Mouse (Mus musculus) midbrain, embryonic 11.5 days (tissue): ENCODE measurements around the gene Gm48551. TPM values are rescaled to one million over a fixed set of nuclear protein-coding genes. Genes with fewer than 3 reads are reported as not detected.

Experiments used
- ATAC-seq: fragments of 200-750 bp; cut with Nextera tagmentation; 2 replicates; pipeline ENCODE4 v1.8.0; 2017; ENCODE audit warnings: moderate TSS enrichment, moderate library complexity; ENCODE audit not compliant: low FRiP score
- DNase-seq: peaks from one replicate; pipeline ENCODE4 v3.0.0; 2015; ENCODE audit warnings: low spot score; ENCODE audit errors: missing footprints
- H3K27ac ChIP-seq: fragments of 300-500 bp; sonication (generic); 2 replicates; pipeline ENCODE4 v1.5.1; 2014; ENCODE audit warnings: low read depth, low read length
- H3K27me3 ChIP-seq: fragments of 300-500 bp; sonication (generic); 2 replicates; pipeline ENCODE4 v1.6.1; 2014; ENCODE audit warnings: mild to moderate bottlenecking, low read length, moderate library complexity, mixed read lengths; ENCODE audit not compliant: control insufficient read depth, insufficient read depth
- H3K36me3 ChIP-seq: fragments of 300-500 bp; sonication (generic); 2 replicates; pipeline ENCODE4 v1.6.1; 2014; ENCODE audit warnings: mild to moderate bottlenecking, low read length, moderate library complexity, mixed read lengths; ENCODE audit not compliant: control insufficient read depth, insufficient read depth
- H3K4me1 ChIP-seq: fragments of 300-500 bp; sonication (generic); 2 replicates; pipeline ENCODE4 v1.6.1; 2014; ENCODE audit warnings: low read length; ENCODE audit not compliant: control insufficient read depth, insufficient read depth
- H3K4me2 ChIP-seq: fragments of 300-500 bp; sonication (generic); 2 replicates; pipeline ENCODE4 v1.6.1; 2014; ENCODE audit warnings: mild to moderate bottlenecking, moderate library complexity
- H3K4me3 ChIP-seq: fragments of 300-500 bp; sonication (generic); 2 replicates; pipeline ENCODE4 v1.5.1; 2014; ENCODE audit warnings: low read depth, low read length
- H3K9ac ChIP-seq: fragments of 300-500 bp; sonication (generic); 2 replicates; pipeline ENCODE4 v1.6.1; 2014; ENCODE audit warnings: low read length
- H3K9me3 ChIP-seq: fragments of 300-500 bp; sonication (generic); 2 replicates; pipeline ENCODE4 v1.6.1; 2016; ENCODE audit warnings: low read length; ENCODE audit not compliant: control insufficient read depth
- WGBS: fragments of 180-500 bp; shearing (Covaris S2); extraction: QIAGEN DNeasy Blood & Tissue Kit; methylation state at CpG from one replicate; pipeline ENCODE4 v1.1.7; 2014; 5-methylcytosine and 5-hydroxymethylcytosine counted together
- polyA plus RNA-seq: library from polyadenylated mRNA; unstranded; fragments of >200 nt; fragmentation: Nextera tagmentation; extraction: Ambion mirVana; gene quantifications from 2 replicates; pipeline ENCODE4 v1.2.1, GENCODE M21; 2014

Gm48551 gene
- polyA plus RNA-seq, 1 experiment from 2014 or later, result 2.9 TPM

GRCm38 (mm10) chr10:81404720-81405119 is 20.5 kb downstream of the Gm48551 start:
- no peak for ATAC-seq
- no peak overlapping the region for H3K9ac ChIP-seq
- no peak overlapping the region for H3K4me2 ChIP-seq
- H3K27me3 ChIP-seq, result peaks cover 45% of the 10 kb centered on the region
- peaks cover 56% of the 10 kb centered on the region for H3K4me1 ChIP-seq
- no peaks in the 10 kb centered on the region for H3K9me3 ChIP-seq
- WGBS, result 65% methylated on average over 18 of the region's 18 CpGs
- H3K27ac ChIP-seq, result no peak overlapping the region
- no peak overlapping the region for H3K4me3 ChIP-seq
- H3K36me3 ChIP-seq, result no peaks in the 10 kb centered on the region
- DNase-seq, result no peak

GRCm38 (mm10) chr10:81405588-81406201 is 21.4 kb downstream of the Gm48551 start:
- H3K4me1 ChIP-seq, result peaks cover 51% of the 10 kb centered on the region
- H3K27ac ChIP-seq, result no peak overlapping the region
- H3K36me3 ChIP-seq, result no peaks in the 10 kb centered on the region
- H3K9ac ChIP-seq, result no peak overlapping the region
- H3K9me3 ChIP-seq, result no peaks in the 10 kb centered on the region
- no peak overlapping the region for H3K4me3 ChIP-seq
- H3K4me2 ChIP-seq, result no peak overlapping the region
- peaks cover 41% of the 10 kb centered on the region for H3K27me3 ChIP-seq
- ATAC-seq (no peak), DNase-seq (no peak)
- WGBS, result 43% methylated on average over 13 of the region's 13 CpGs

GRCm38 (mm10) chr10:81406504-81407440 is 22.5 kb downstream of the Gm48551 start:
- no peaks in the 10 kb centered on the region for H3K36me3 ChIP-seq
- H3K9ac ChIP-seq, result peak overlapping the region; percentile 30; the same call in 1 of the 2 replicates
- H3K4me1 ChIP-seq, result peaks cover 44% of the 10 kb centered on the region
- peaks cover 40% of the 10 kb centered on the region for H3K27me3 ChIP-seq
- H3K4me3 ChIP-seq, result peak overlapping the region; percentile 13
- DNase-seq (no peak), ATAC-seq (no peak)
- peak overlapping the region; percentile 12; the same call in 1 of the 2 replicates for H3K4me2 ChIP-seq
- no peak overlapping the region for H3K27ac ChIP-seq
- WGBS, result 23% methylated on average over 24 of the region's 24 CpGs
- H3K9me3 ChIP-seq, result no peaks in the 10 kb centered on the region

GRCm38 (mm10) chr10:81407539-81408423 is 23.5 kb downstream of the Gm48551 start:
- no peaks in the 10 kb centered on the region for H3K9me3 ChIP-seq
- peak overlapping the region; percentile 2; the same call in 1 of the 2 replicates for H3K9ac ChIP-seq
- peaks cover 34% of the 10 kb centered on the region for H3K4me1 ChIP-seq
- 28% methylated on average over 31 of the region's 31 CpGs for WGBS
- H3K4me3 ChIP-seq, result peak overlapping the region; percentile 13
- ATAC-seq (no peak), DNase-seq (peak; percentile 88)
- peak overlapping the region; percentile 12; the same call in 1 of the 2 replicates for H3K4me2 ChIP-seq
- no peak overlapping the region for H3K27ac ChIP-seq
- H3K36me3 ChIP-seq, result no peaks in the 10 kb centered on the region
- H3K27me3 ChIP-seq, result peaks cover 40% of the 10 kb centered on the region

GRCm38 (mm10) chr10:81408424-81408729 is 24.1 kb downstream of the Gm48551 start:
- Histone ChIP-seq H3K36me3 (no peaks in the 10 kb centered on the region), H3K9ac (no peak overlapping the region), H3K4me3 (no peak overlapping the region), H3K27me3 (peaks cover 40% of the 10 kb centered on the region), H3K4me2 (no peak overlapping the region), H3K27ac (no peak overlapping the region), H3K9me3 (no peaks in the 10 kb centered on the region), H3K4me1 (peaks cover 28% of the 10 kb centered on the region)
- ATAC-seq (no peak), DNase-seq (no peak)
- 44% methylated on average over 13 of the region's 13 CpGs for WGBS

- Histone ChIP-seq H3K4me1 (peaks cover 28% of the 10 kb centered on the region), H3K27me3 (peaks cover 39% of the 10 kb centered on the region), H3K4me3 (no peak overlapping the region), H3K36me3 (no peaks in the 10 kb centered on the region), H3K27ac (no peak overlapping the region), H3K9ac (no peak overlapping the region), H3K4me2 (no peak overlapping the region), H3K9me3 (no peaks in the 10 kb centered on the region)
- peak; percentile 43 for ATAC-seq
- peak; percentile 97 for DNase-seq
- whole genome bisulfite sequencing, result 11% methylated on average over 9 of the region's 9 CpGs
Observed at GRCm38 (mm10) chr10:81408871-81409291, 24.6 kb downstream of the Gm48551 start.

- H3K9me3 ChIP-seq, result no peaks in the 10 kb centered on the region
- peaks cover 35% of the 10 kb centered on the region for H3K27me3 ChIP-seq
- H3K27ac ChIP-seq, result no peak overlapping the region
- H3K4me3 ChIP-seq, result no peak overlapping the region
- peaks cover 32% of the 10 kb centered on the region for H3K4me1 ChIP-seq
- DNase-seq, result no peak
- 13% methylated on average over 8 of the region's 8 CpGs for WGBS
- ATAC-seq, result no peak
- H3K4me2 ChIP-seq, result no peak overlapping the region
- H3K36me3 ChIP-seq, result no peaks in the 10 kb centered on the region
- H3K9ac ChIP-seq, result no peak overlapping the region
Observed at GRCm38 (mm10) chr10:81409330-81409729, 25.1 kb downstream of the Gm48551 start.

- no peak for DNase-seq
- Histone ChIP-seq H3K9me3 (no peaks in the 10 kb centered on the region), H3K27ac (no peak overlapping the region), H3K4me3 (no peak overlapping the region), H3K27me3 (peaks cover 29% of the 10 kb centered on the region), H3K4me1 (peaks cover 35% of the 10 kb centered on the region), H3K4me2 (no peak overlapping the region), H3K36me3 (no peaks in the 10 kb centered on the region), H3K9ac (no peak overlapping the region)
- 61% methylated on average over 4 of the region's 4 CpGs for WGBS
- ATAC-seq, result no peak
Observed at GRCm38 (mm10) chr10:81410350-81410749, 26.1 kb downstream of the Gm48551 start.
